Mouse (Mus musculus) liver, postnatal 0 days (tissue): ENCODE measurements around the gene Get4. TPM values are rescaled to one million over a fixed set of nuclear protein-coding genes. Genes with fewer than 3 reads are reported as not detected.

Source experiments
- ATAC-seq: fragments of 200-750 bp; cut with Nextera tagmentation; 2 replicates; pipeline ENCODE4 v1.8.0; 2017; ENCODE audit warnings: mild to moderate bottlenecking, moderate library complexity
- DNase-seq: peaks from one replicate; pipeline ENCODE4 v3.0.0-alpha.2; 2016
- H3K27ac ChIP-seq: fragments of 300-500 bp; sonication (generic); 2 replicates; pipeline ENCODE4 v1.5.1; 2014; ENCODE audit warnings: antibody characterized with exemption, moderate library complexity, mild to moderate bottlenecking, low read depth
- H3K27me3 ChIP-seq: fragments of 300-500 bp; sonication (generic); 2 replicates; pipeline ENCODE4 v1.6.1; 2014; ENCODE audit warnings: low read length, control low read depth, mixed read lengths; ENCODE audit not compliant: insufficient read depth
- H3K36me3 ChIP-seq: fragments of 300-500 bp; sonication (generic); replicated peaks from 2 replicates; pipeline ENCODE4 v1.6.1; 2014; ENCODE audit warnings: mild to moderate bottlenecking, control low read depth, low read length, moderate library complexity, mixed read lengths; ENCODE audit not compliant: insufficient read depth
- H3K4me1 ChIP-seq: fragments of 300-500 bp; sonication (generic); 2 replicates; pipeline ENCODE4 v1.6.1; 2014; ENCODE audit warnings: antibody characterized with exemption, mild to moderate bottlenecking, control low read depth; ENCODE audit not compliant: insufficient read depth
- H3K4me2 ChIP-seq: fragments of 300-500 bp; sonication (generic); 2 replicates; pipeline ENCODE4 v1.6.1; 2014; ENCODE audit warnings: low read depth, mild to moderate bottlenecking, low read length, moderate library complexity, mixed read lengths
- H3K4me3 ChIP-seq: fragments of 300-500 bp; sonication (generic); 2 replicates; pipeline ENCODE4 v1.5.1; 2014; ENCODE audit warnings: low read depth, low read length
- H3K9ac ChIP-seq: fragments of 300-500 bp; sonication (generic); replicated peaks from 2 replicates; pipeline ENCODE4 v1.6.1; 2014; ENCODE audit warnings: mild to moderate bottlenecking, moderate library complexity
- H3K9me3 ChIP-seq: fragments of 300-500 bp; sonication (generic); 2 replicates; pipeline ENCODE4 v1.6.1; 2016; ENCODE audit warnings: mild to moderate bottlenecking, control low read depth, low read length, mixed read lengths
- CTCF ChIP-seq: sonication (generic); IDR thresholded peaks from 2 replicates; pipeline ENCODE4 v1.5.1; 2016; ENCODE audit warnings: antibody characterized with exemption, low read depth
- EP300 ChIP-seq: IDR thresholded peaks from 2 replicates; pipeline ENCODE4 v1.6.1; 2016; ENCODE audit warnings: antibody characterized with exemption, low read depth, mild to moderate bottlenecking
- WGBS: fragments of 180-500 bp; shearing (Covaris S2); extraction: QIAGEN DNeasy Blood & Tissue Kit; methylation state at CpG from one replicate; pipeline ENCODE4 v1.1.7; 2014; ENCODE audit not compliant: insufficient replicate concordance; 5-methylcytosine and 5-hydroxymethylcytosine counted together
- polyA plus RNA-seq: library from polyadenylated mRNA; unstranded; fragments of >200 nt; fragmentation: Nextera tagmentation; extraction: Ambion mirVana; gene quantifications from 2 replicates; pipeline ENCODE4 v1.2.1, GENCODE M21; 2015

Gene Get4
- polyA plus RNA-seq, 1 experiment from 2014 or later, result 97.5 TPM

GRCm38 (mm10) chr5:139256211-139256765, 4.2 kb downstream of the Get4 start:
- H3K9me3 ChIP-seq, result no peaks in the 10 kb centered on the region
- no peak overlapping the region for H3K9ac ChIP-seq
- H3K4me3 ChIP-seq, result no peak overlapping the region
- no peaks in the 10 kb centered on the region for H3K27me3 ChIP-seq
- H3K4me1 ChIP-seq, result peaks cover 59% of the 10 kb centered on the region
- peaks cover 18% of the 10 kb centered on the region for H3K36me3 ChIP-seq
- H3K27ac ChIP-seq, result peak overlapping the region; percentile 55
- H3K4me2 ChIP-seq, result no peak overlapping the region
- TF ChIP-seq CTCF, result no peak
- TF ChIP-seq EP300, result no peak
- WGBS, result 46% methylated on average over 3 of the region's 3 CpGs
- ATAC-seq (no peak), DNase-seq (no peak)

- no peaks in the 10 kb centered on the region for H3K9me3 ChIP-seq
- peak overlapping the region; percentile 55; the same call in 1 of the 2 replicates for H3K27ac ChIP-seq
- TF ChIP-seq CTCF (no peak), EP300 (no peak)
- H3K27me3 ChIP-seq, result no peaks in the 10 kb centered on the region
- ATAC-seq (no peak), DNase-seq (no peak)
- H3K4me1 ChIP-seq, result peaks cover 54% of the 10 kb centered on the region
- H3K4me2 ChIP-seq, result no peak overlapping the region
- no peak overlapping the region for H3K4me3 ChIP-seq
- H3K9ac ChIP-seq, result 0 out of 2 replicates have a peak overlapping the region, but pooled peaks have one; percentile 22
- WGBS, result 100% methylated on average over 1 of the region's 1 CpGs
- peaks cover 25% of the 10 kb centered on the region for H3K36me3 ChIP-seq
These were observed 5.1 kb downstream of the Get4 start for GRCm38 (mm10) chr5:139257265-139257664.

GRCm38 (mm10) chr5:139257818-139258217, 5.7 kb downstream of the Get4 start:
- Histone ChIP-seq H3K9ac (no peak overlapping the region), H3K27ac (no peak overlapping the region), H3K4me2 (no peak overlapping the region), H3K36me3 (peaks cover 30% of the 10 kb centered on the region), H3K9me3 (no peaks in the 10 kb centered on the region), H3K27me3 (no peaks in the 10 kb centered on the region), H3K4me1 (peaks cover 54% of the 10 kb centered on the region), H3K4me3 (no peak overlapping the region)
- ATAC-seq, result no peak
- TF ChIP-seq CTCF, result no peak
- TF ChIP-seq EP300, result no peak
- 69% methylated on average over 4 of the region's 4 CpGs for WGBS
- DNase-seq, result no peak

GRCm38 (mm10) chr5:139258371-139259035, 6.4 kb downstream of the Get4 start:
- no peak overlapping the region for H3K4me2 ChIP-seq
- no peaks in the 10 kb centered on the region for H3K9me3 ChIP-seq
- no peak for TF ChIP-seq EP300
- no peak for TF ChIP-seq CTCF
- H3K4me3 ChIP-seq, result no peak overlapping the region
- no peak overlapping the region for H3K9ac ChIP-seq
- peaks cover 37% of the 10 kb centered on the region for H3K36me3 ChIP-seq
- no peaks in the 10 kb centered on the region for H3K27me3 ChIP-seq
- ATAC-seq, result no peak
- H3K27ac ChIP-seq, result no peak overlapping the region
- peaks cover 50% of the 10 kb centered on the region for H3K4me1 ChIP-seq
- WGBS, result 82% methylated on average over 8 of the region's 8 CpGs
- DNase-seq, result no peak

GRCm38 (mm10) chr5:139259853-139260252, 7.7 kb downstream of the Get4 start:
- peaks cover 37% of the 10 kb centered on the region for H3K4me1 ChIP-seq
- no peaks in the 10 kb centered on the region for H3K9me3 ChIP-seq
- no peak for TF ChIP-seq CTCF
- TF ChIP-seq EP300, result no peak
- no peak overlapping the region for H3K27ac ChIP-seq
- no peak for ATAC-seq
- H3K9ac ChIP-seq, result no peak overlapping the region
- WGBS, result 84% methylated on average over 5 of the region's 5 CpGs
- H3K36me3 ChIP-seq, result peaks cover 49% of the 10 kb centered on the region
- H3K4me2 ChIP-seq, result no peak overlapping the region
- DNase-seq, result no peak
- no peaks in the 10 kb centered on the region for H3K27me3 ChIP-seq
- no peak overlapping the region for H3K4me3 ChIP-seq

GRCm38 (mm10) chr5:139261403-139261802, 9.3 kb downstream of the Get4 start:
- no peaks in the 10 kb centered on the region for H3K27me3 ChIP-seq
- H3K4me1 ChIP-seq, result peaks cover 22% of the 10 kb centered on the region
- H3K9me3 ChIP-seq, result no peaks in the 10 kb centered on the region
- H3K4me2 ChIP-seq, result no peak overlapping the region
- peaks cover 64% of the 10 kb centered on the region for H3K36me3 ChIP-seq
- TF ChIP-seq EP300 (no peak), CTCF (no peak)
- H3K4me3 ChIP-seq, result no peak overlapping the region
- WGBS, result 88% methylated on average over 4 of the region's 4 CpGs
- DNase-seq, result no peak
- no peak for ATAC-seq
- no peak overlapping the region for H3K9ac ChIP-seq
- H3K27ac ChIP-seq, result no peak overlapping the region
